Mouse (Mus musculus) spleen, adult 12 weeks (tissue): ENCODE data around the gene Gemin5.
"Not testable (repeated sequence)": the region's sequence is repeated elsewhere in the genome, so short reads cannot be mapped to it uniquely, and the experiment has no call there.

Source experiments
- DNase-seq: peaks from one replicate; pipeline ENCODE4 v3.0.0; 2022; ENCODE audit warnings: low spot score

Gene Gemin5

DNA sequence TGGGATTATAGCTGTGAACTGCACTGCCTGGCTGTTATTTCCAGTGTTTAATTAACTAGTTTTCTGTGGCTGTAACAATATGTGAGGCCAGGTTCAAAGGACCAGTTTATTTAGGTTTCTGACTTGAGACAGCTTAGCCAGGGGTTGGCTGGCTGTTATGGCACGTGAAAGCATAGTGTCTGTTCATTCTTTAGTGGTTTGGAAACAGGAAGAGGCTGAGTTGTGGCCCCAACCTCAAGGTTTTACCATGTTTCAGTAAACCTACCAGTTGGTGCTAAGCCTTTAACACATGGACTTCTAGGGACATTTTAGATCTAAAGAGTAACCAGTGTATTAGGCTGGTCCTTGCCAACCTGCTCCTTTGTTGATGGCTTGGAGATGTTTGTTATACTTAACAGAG is 51.8 kb downstream of the Gemin5 start:
- DNase-seq: no peak

DNA sequence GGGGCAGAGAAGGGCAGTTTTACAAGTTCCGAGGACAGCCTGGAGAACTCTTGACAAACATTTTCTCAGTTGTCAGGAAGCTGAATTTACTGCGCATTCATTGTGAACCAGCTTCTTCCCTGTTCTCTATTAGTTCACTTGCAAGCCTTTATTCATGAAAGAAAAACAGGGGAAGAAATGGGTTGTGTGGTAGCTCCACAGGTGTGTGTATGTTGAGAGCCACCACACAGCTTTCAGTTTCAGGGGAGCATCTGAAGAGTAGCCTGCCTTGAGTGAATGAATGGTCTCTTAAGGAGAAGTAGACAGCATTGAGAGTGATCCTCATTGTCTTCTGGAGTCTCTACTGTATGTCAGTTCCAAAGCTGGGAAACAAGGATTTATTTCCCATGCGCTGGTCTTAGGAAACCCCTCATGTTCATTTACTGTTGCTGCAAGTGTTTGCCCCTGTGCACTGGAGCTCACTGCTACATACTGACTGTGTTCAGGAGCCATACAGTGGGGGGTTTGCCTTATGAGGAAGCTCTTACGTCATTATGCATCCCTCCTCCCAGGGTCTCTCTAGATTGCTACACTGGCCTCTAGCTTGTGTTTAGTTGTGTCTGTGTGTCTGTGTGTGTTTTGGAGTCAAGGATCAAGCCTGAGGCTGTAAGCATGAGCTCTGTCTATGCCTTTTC is 60.5 kb downstream of the Gemin5 start:
- no peak for DNase-seq

DNA sequence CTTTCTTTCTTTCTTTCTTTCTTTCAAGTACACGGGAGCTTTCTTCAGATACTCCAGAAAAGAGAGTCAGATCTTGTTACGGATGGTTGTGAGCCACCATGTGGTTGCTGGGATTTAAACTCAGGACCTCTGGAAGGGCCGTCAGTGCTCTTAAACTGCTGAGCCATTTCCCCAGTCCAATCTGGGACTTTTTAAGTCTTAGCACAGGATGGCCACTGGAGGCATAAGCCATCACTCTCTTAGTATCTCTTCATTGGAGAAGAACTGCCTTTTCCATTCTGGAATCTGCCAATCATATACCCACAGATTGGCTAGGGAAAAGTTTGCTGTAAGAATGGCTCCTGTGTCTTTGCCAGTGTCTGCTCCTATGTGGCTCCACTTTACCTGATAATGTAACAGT is 61.3 kb downstream of the Gemin5 start:
- DNase-seq: no peak

GRCm38 (mm10) chr11:58104351-58104791 is 64.0 kb downstream of the Gemin5 start:
- no peak for DNase-seq

GRCm38 (mm10) chr11:58103697-58104306 is 64.5 kb downstream of the Gemin5 start, which contains the start of gene Cnot8:
TSS of gene Cnot8 (plus strand) at chr11:58104153.
- peak; percentile 99 for DNase-seq

- no peak for DNase-seq
Observed at GRCm38 (mm10) chr11:58103344-58103653, 65.0 kb downstream of the Gemin5 start.

DNA sequence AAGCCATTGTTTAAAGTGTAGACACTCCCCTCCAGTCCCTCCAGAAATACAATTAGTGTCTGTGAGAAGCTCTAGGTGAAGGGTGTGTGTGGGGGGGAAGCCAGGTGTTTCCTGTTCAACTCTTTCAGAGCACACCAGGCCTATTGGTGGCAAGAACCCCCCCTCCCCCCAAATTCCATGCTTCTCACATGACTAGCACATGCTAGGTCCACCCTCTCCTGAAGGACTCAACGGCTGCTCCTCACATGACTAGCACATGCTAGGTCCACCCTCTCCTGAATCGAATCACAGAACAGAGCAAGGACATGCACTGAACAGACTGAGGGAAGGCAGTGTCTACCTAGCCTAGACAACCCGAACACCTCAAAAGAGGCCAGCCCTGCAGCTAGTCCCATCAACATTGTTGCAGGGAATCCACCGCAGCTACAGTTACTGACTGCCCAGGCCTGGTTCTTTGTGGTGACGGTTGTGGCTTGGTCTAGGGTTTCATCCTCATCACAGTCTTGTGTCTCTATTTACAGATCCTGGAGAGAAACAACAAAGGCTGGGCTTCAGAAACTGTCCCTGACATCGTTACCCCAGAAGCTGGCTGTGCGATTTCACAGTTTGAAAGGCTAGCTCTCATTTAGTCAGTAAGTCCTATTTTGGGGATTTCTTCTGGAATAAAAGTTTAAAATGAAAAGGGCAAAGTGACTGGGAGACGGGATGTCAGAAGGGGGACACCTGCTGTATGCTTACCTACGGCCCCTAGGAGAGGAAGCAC is 65.6 kb downstream of the Gemin5 start:
- DNase-seq: no peak

- no peak for DNase-seq
Observed at GRCm38 (mm10) chr11:58102146-58102545, 66.2 kb downstream of the Gemin5 start.

DNA sequence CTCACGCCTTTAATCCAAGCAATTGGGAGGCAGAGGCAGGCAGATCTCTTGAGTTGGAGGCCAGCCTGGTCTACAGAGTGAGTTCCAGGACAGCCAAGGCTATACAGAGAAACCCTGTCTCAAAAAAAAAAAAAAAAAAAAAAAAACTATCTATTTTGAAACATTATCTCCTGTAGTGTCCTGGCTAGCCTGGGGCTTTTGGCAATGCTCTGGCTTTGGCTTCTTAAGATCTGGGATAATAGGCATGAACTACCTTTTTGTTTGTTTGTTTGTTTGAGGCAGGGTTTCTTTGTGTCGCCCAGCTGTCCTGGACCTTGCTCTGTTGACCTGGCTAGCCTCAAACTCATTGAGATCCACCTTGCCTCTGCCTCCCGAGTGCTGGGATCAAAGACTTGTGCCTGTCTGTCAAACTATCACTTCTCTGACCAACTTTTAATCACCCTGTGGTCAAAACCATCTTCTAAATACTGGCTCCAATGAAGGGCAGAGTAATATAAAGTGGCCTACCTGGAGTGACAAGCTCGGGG is 67.1 kb downstream of the Gemin5 start:
- DNase-seq: no peak

DNA sequence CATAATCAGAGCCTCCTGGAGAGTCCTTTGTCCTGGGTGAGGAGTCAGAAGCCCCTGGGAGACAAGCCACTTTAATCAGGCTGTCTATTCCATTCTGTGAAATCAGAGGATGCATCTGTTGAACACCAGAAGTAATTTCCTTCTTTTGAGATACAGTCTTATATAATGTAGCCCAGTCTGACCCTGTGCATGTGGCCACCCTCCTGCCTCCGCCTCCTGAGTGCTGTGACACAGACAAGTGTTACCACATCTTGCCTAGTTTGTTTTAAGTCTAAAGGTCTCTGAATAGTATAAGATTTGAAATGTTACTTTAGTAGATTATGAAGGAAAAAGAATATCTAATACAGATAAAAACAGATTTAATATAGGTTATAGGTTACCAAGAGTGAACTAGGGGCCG is 68.3 kb downstream of the Gemin5 start:
- DNase-seq: no peak

- not testable (repeated sequence) for DNase-seq
Observed at GRCm38 (mm10) chr11:58098366-58098720, 70.0 kb downstream of the Gemin5 start.

GRCm38 (mm10) chr11:58097621-58098365 is 70.5 kb downstream of the Gemin5 start:
- DNase-seq: no peak

- no peak for DNase-seq
Observed at GRCm38 (mm10) chr11:58096821-58097620, 71.3 kb downstream of the Gemin5 start.

DNA sequence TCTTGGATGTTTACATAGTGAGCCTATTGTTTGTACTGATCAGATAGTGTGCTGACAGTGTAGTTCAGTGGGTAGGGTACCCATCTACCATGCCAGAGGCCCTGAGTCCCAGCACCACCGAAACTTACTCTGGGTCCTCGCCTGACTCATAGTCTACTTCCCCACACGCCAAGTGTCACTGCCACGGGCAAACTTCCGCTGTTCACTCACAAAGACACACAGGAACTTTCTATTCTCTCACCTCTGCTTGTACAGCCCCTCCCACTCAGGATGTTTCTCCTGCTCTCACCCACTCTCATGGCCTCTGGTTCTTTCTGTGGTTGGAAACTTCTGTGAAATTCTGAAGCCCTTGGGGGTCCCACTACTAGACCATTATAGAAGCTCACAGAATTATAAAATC is 72.2 kb downstream of the Gemin5 start:
- DNase-seq: no peak

GRCm38 (mm10) chr11:58095561-58095960 is 72.8 kb downstream of the Gemin5 start:
- DNase-seq: no peak

DNA sequence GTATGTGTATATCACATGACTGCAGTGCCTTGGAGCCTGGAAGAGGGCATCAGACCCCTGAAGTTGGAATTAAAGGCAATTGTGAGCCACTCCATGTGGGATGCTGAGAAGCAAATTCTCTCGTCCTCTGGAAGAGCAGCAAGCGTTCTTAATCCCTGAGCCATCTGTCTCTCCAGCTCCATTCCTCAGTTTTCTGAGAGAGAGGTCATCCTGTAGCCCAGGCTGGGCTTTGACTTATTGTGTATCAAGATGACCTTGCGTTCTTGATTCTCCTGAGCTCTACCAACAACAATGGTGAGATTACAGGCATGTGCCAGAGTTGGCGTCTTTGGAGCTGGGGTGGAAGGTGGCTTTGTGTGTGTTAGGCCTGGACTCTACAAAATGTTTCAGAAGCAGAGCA is 73.6 kb downstream of the Gemin5 start:
- DNase-seq: no peak

DNA sequence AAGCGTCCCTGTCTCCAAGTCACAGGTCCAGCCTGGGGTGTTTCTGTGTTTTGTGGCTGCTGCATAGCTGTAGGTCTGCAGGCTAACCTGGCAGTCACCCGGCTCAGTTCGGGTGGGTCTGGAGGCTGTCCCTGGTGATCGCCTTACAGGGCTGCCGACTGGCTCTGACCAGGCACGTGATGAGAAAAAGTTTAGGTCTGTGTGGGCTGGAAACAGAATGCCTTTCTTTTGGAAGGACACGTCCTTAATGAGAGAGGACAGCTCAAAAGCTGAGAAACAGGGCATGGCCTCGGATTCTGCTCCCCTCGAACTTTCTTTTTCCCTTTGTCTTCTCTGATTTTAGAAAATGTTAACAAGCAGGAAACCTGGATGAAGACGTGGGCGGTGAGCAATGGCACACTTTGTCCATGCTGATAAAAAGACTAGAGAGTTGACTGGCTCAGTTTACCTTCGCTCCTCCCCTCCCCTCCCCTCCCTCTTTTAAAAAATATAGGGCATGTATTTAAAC is 75.3 kb downstream of the Gemin5 start, which contains the start of gene Gm12248:
Gene Gm12248, minus strand, starts transcription at position 114 of the 508 bp plus-strand sequence.
- DNase-seq: no peak

DNA sequence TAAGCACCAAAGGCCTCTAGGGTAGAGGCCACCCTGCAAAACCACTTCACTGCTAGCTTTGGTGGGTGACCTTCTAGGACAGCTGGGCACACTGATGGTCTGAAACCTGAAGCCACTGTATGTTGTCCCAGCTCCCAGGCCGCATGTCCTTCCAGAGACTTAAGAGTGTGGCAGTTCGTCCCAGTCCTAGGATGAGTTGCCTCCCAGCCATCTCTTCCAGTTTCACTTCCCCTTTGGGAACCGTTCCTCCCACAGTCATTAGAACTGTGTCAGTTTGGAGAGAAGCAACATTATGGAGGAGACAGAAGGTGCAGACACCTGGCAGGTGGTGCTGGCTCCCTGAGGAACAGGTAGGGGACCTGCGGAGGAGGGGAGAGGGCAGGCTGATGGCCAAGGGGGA is 75.8 kb downstream of the Gemin5 start:
- DNase-seq: no peak

DNA sequence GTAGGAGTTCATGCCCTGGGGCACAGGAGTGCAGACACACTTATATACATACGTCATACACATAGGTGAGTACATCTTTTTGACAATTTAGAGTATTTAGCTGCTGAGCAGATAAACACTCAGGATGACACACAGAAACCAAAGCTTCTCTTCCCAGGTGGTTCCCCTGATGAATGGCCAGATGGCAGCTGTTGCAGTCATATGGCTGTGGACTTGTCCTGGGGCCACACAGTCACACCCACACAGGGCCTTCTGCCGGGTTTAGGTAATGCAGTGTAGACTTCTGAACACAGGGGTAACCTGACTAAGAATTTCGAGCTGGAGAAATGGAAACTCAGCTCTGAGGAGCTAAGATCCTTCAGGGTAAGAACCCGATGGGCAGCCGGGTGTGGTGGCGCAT is 86.6 kb downstream of the Gemin5 start:
- DNase-seq: no peak

DNA sequence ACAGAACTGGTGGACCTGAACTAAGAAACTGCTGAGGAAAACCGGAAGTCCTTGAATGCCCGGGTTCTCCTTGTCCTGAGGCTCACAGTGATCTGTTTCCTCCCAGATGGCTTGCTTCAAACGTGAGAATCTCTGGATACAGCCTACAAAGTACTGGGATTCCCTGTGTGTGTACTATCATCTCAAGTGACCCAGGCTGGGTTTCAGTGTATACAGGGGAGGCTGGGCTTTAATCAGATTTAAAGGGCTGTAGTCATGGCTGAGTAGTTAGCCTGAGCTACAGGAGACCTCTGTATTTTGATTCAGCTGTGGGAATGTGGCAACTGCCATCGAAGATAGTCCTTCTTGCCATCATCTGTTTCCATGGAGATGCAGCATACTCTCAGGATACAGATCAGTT is 91.1 kb downstream of the Gemin5 start:
- DNase-seq: no peak

GRCm38 (mm10) chr11:58072978-58073377 is 95.4 kb downstream of the Gemin5 start:
- no peak for DNase-seq
